Mouse (Mus musculus) heart, embryonic 14.5 days (tissue): ENCODE data around the gene Dpf1. TPM values are rescaled to one million over a fixed set of nuclear protein-coding genes. Genes with fewer than 3 reads are reported as not detected.
A peak's percentile ranks its signal among the peaks of the same experiment; 100 is the strongest.

Experiments used
- ATAC-seq: fragments of 200-750 bp; cut with Nextera tagmentation; 2 replicates; pipeline ENCODE4 v1.8.0; 2017; ENCODE audit warnings: low read depth, moderate TSS enrichment; ENCODE audit not compliant: insufficient number of reproducible peaks, insufficient read depth, low FRiP score
- H3K27ac ChIP-seq, 2 experiments: fragments of 200-500 bp in 1 of 2; fragments of 300-500 bp in 1 of 2; sonication (generic) in 1 of 2; replicated peaks in 1 of 2; 2 replicates each; pipeline ENCODE4 v1.5.1; 2012 to 2014; ENCODE audit warnings: low read depth in 2 of 2, low read length in 2 of 2, control low read depth in 1 of 2, mild to moderate bottlenecking in 1 of 2, mixed read lengths in 1 of 2; ENCODE audit not compliant: control insufficient read depth in 1 of 2, insufficient read depth in 1 of 2
- H3K27me3 ChIP-seq: fragments of 300-500 bp; sonication (generic); 2 replicates; pipeline ENCODE4 v1.6.1; 2014; ENCODE audit warnings: mild to moderate bottlenecking, low read length, control low read depth; ENCODE audit not compliant: control insufficient read depth, insufficient read depth
- H3K36me3 ChIP-seq: fragments of 300-500 bp; sonication (generic); 2 replicates; pipeline ENCODE4 v1.6.1; 2014; ENCODE audit warnings: mild to moderate bottlenecking, control low read depth, low read length, mixed read lengths; ENCODE audit not compliant: control insufficient read depth, insufficient read depth
- H3K4me1 ChIP-seq, 2 experiments: fragments of 200-500 bp in 1 of 2; fragments of 300-500 bp in 1 of 2; sonication (generic) in 1 of 2; 2 replicates each; pipeline ENCODE4 v1.6.1; 2012 to 2014; ENCODE audit warnings: low read length in 2 of 2, control low read depth in 1 of 2, mixed read lengths in 1 of 2; ENCODE audit not compliant: control insufficient read depth in 2 of 2, insufficient read depth in 2 of 2
- H3K4me2 ChIP-seq: fragments of 300-500 bp; sonication (generic); 2 replicates; pipeline ENCODE4 v1.6.1; 2014; ENCODE audit warnings: mild to moderate bottlenecking, low read length
- H3K4me3 ChIP-seq, 2 experiments: fragments of 200-500 bp in 1 of 2; fragments of 300-500 bp in 1 of 2; sonication (generic) in 1 of 2; 2 replicates each; pipeline ENCODE4 v1.5.1; 2012 to 2014; ENCODE audit warnings: low read length in 2 of 2, mild to moderate bottlenecking in 2 of 2, control low read depth in 1 of 2, low read depth in 1 of 2, moderate library complexity in 1 of 2; ENCODE audit not compliant: control insufficient read depth in 1 of 2, insufficient read depth in 1 of 2
- H3K9ac ChIP-seq: fragments of 300-500 bp; sonication (generic); 2 replicates; pipeline ENCODE4 v1.6.1; 2014; ENCODE audit warnings: mild to moderate bottlenecking, low read length
- H3K9me3 ChIP-seq: fragments of 300-500 bp; sonication (generic); 2 replicates; pipeline ENCODE4 v1.6.1; 2016; ENCODE audit warnings: low read length, control low read depth; ENCODE audit not compliant: control insufficient read depth
- WGBS: fragments of 180-500 bp; shearing (Covaris S2); extraction: QIAGEN DNeasy Blood & Tissue Kit; methylation state at CpG from one replicate; pipeline ENCODE4 v1.1.7; 2014; 5-methylcytosine and 5-hydroxymethylcytosine counted together
- polyA plus RNA-seq: library from polyadenylated mRNA; unstranded; fragments of >200 nt; fragmentation: Nextera tagmentation; extraction: Ambion mirVana; gene quantifications from 2 replicates; pipeline ENCODE4 v1.2.1, GENCODE M21; 2014

Dpf1 gene
- polyA plus RNA-seq = 0.54 and 1.5 TPM in 2 replicates

DNA sequence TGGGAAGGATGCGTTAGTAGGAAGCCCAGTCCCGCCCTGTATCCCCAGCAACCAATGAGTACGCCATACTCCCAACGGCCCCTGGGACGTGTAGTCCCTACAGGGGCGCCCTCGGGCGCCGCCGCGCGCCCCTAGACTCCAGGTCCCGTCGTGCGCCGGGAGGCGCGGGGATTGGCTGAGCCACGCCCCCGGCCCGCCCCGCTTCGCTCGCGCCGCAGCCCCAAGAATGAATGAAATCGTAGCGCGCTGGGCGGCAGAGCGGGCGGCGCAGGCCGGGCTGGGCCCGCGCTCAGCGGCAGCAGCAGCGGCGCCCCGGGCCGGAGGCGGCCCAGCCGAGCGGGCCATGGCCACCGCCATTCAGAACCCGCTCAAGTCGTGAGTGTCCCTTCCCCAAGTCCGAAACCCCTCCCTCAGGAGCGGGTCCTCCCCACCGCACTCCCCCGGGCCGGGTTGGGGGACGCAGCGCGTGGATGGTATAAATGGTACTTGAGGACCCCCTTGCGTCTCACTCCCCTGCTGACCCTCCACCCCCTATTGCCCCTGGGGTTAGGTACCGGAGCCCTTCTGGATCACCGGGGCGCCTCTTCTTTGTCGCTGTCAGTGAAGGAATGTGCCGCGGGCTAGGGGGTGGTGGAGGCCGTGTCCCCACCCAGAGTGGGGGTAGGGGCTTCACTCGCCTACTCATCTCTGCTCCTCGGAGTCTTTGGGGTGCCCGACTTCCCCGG lies at the start of gene Dpf1:
Dpf1 (plus strand) TSS at position 214 of the 725 bp plus-strand sequence.
- Histone ChIP-seq H3K4me2 (peak within 1 kb of the TSS; percentile 83), H3K4me1 (peaks cover 10 to 21% of the 10 kb centered on the region in 2 experiments; a peak in 3 of 4 replicates), H3K9me3 (peaks cover 5% of the 10 kb centered on the region), H3K4me3 (peak within 1 kb of the TSS; percentile 47 to 48), H3K9ac (peak within 1 kb of the TSS; percentile 44), H3K27me3 (peaks cover 67% of the 10 kb centered on the region), H3K27ac (no peak within 1 kb of the TSS), H3K36me3 (no peaks in the 10 kb centered on the region)
- 1% methylated on average over 66 of the region's 67 CpGs for WGBS
- ATAC-seq = peak; percentile 56; the same call in 1 of the 2 replicates

GRCm38 (mm10) chr7:29255875-29256274 lies 47.9 kb upstream of the Dpf1 start:
- Histone ChIP-seq H3K27me3 (no peaks in the 10 kb centered on the region), H3K36me3 (peaks cover 13% of the 10 kb centered on the region), H3K9ac (no peak overlapping the region), H3K27ac (no peak overlapping the region), H3K4me3 (no peak overlapping the region), H3K4me2 (no peak overlapping the region), H3K4me1 (peaks cover 7 to 18% of the 10 kb centered on the region in 2 experiments; a peak in 3 of 4 replicates), H3K9me3 (no peaks in the 10 kb centered on the region)
- WGBS = 82% methylated on average over 4 of the region's 4 CpGs
- no peak for ATAC-seq

DNA sequence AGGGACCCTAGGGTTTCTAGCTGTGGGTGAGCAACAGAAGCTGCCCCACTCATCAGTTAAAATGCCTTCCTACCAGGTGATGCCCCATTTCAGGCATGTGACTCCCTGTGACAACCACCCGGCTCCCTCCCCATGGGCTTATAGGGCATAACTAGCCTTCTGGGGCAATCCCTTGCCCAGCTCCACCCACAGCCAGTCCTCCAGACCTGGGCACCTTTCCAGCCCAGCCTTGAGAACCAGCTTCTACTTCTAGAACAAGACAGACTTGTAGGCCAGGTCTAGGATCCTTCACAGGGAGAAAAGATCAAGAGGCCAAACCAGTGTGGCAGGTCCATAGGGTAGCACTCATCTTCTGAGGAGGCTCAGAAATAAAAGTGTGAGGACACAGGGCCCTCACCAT lies 46.4 kb upstream of the Dpf1 start:
- H3K36me3 ChIP-seq = peaks cover 13% of the 10 kb centered on the region
- peaks cover 10 to 21% of the 10 kb centered on the region in 2 experiments; a peak in 3 of 4 replicates for H3K4me1 ChIP-seq
- H3K9ac ChIP-seq = no peak overlapping the region
- H3K27me3 ChIP-seq = no peaks in the 10 kb centered on the region
- no peak for ATAC-seq
- peak overlapping the region in 1 of 2 experiments; percentile 45; a peak in 2 of 4 replicates for H3K27ac ChIP-seq
- no peaks in the 10 kb centered on the region for H3K9me3 ChIP-seq
- H3K4me2 ChIP-seq = no peak overlapping the region
- WGBS = 71% methylated on average over 1 of the region's 1 CpGs
- H3K4me3 ChIP-seq = no peak overlapping the region

DNA sequence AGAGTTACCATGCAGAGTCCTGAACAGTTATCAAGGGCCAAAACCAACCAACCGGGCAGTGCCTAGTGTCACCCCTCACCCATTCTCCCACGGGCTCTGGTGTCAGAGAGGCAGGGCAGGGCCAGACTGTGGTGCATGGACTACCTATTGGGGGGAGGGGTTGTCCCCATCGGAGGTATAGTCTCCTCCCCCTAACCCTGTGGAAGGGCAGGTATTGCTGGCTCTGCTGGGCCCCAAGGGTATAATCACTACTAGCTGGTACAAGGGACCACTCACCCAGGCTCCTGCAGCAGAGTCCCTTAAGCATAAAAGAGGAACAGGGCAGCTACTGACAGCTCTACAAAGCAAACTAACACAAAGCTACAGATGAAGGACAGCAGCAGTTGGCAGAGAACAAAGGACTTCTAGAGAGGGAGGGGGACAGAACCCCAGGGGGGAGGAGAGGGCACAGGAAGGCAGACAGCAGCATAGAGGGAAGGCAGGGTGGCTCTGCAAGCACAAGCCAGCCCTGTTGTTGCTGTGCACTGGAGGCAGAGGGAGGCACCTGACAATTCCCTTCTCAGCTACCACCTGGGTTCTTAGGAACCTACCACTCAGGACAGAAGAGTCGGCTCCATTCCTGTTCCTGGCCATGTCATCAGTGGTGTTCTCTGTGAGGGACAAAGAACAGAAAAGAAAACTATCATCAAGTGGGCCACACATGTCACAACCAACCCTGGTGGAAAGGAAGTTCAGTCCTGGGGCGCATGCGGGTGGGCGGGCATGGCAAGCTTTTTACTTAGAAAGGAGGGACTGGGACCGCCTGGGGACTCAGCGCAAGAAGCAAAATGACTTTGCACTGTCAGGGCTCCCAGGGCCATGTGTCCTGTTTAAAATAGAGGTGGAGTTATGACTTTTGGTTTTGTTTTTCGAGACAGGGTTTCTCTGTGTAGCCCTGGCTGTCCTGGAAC lies 43.7 kb upstream of the Dpf1 start:
- WGBS = 77% methylated on average over 10 of the region's 10 CpGs
- no peak for ATAC-seq
- peaks cover 13 to 24% of the 10 kb centered on the region in 2 experiments; a peak in 3 of 4 replicates for H3K4me1 ChIP-seq
- H3K27me3 ChIP-seq = no peaks in the 10 kb centered on the region
- H3K9me3 ChIP-seq = no peaks in the 10 kb centered on the region
- no peak overlapping the region for H3K9ac ChIP-seq
- peaks cover 13% of the 10 kb centered on the region for H3K36me3 ChIP-seq
- no peak overlapping the region for H3K4me3 ChIP-seq
- H3K27ac ChIP-seq = no peak overlapping the region
- no peak overlapping the region for H3K4me2 ChIP-seq

DNA sequence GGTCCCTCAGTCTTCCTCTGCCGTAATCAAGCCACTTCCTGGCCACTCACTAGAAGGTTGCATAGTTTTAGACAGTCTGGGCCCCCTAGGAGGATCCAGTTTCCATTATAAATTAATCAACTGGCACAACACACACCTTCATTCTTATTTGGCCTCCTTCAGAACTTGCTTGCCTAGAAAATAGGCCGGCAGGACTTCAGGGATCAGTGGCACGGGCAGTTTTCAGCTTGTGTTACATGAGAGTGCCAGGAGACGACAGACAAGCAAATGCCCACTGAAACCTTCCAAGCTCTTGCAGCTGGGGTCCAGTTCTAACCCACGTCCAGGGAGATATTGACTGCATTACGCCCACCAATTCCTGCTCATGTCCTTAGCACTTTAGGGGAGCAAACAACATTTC lies 41.6 kb upstream of the Dpf1 start:
- no peak for ATAC-seq
- Histone ChIP-seq H3K36me3 (peaks cover 11% of the 10 kb centered on the region), H3K9me3 (no peaks in the 10 kb centered on the region), H3K9ac (peak overlapping the region; percentile 16; the same call in 1 of the 2 replicates), H3K4me1 (peaks cover 14 to 28% of the 10 kb centered on the region in 2 experiments; a peak in 3 of 4 replicates), H3K4me3 (no peak overlapping the region), H3K4me2 (no peak overlapping the region), H3K27ac (peak overlapping the region in 1 of 2 experiments; percentile 27; a peak in 1 of 4 replicates), H3K27me3 (no peaks in the 10 kb centered on the region)
- 64% methylated on average over 6 of the region's 6 CpGs for WGBS

GRCm38 (mm10) chr7:29263831-29264230 lies 39.9 kb upstream of the Dpf1 start:
- Histone ChIP-seq H3K4me1 (peaks cover 11 to 23% of the 10 kb centered on the region in 2 experiments; a peak in 3 of 4 replicates), H3K9me3 (no peaks in the 10 kb centered on the region), H3K27me3 (no peaks in the 10 kb centered on the region), H3K4me2 (no peak overlapping the region), H3K4me3 (no peak overlapping the region), H3K36me3 (0 out of 2 replicates have a peak, but pooled peaks cover 3% of the 10 kb centered on the region), H3K9ac (no peak overlapping the region), H3K27ac (no peak overlapping the region)
- WGBS = 84% methylated on average over 3 of the region's 3 CpGs
- ATAC-seq = no peak

DNA sequence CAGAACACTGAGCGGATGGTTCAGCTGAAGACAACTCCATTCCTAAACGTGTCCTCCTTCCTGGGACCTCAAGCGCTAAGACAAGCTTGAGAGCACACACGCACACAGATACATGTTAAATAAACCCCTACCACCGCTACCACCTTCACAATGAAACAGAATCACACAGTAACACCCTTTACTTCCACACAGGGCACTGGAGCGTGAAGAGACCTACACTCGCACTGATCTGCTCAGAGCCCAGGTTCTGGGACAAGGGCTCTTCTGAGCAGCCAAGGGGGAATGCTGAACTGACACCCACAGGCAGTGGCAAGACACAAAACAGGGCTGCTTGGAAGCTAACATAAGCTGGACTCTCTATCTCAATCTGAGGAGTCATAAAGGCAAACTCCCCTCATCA lies 38.1 kb upstream of the Dpf1 start:
- Histone ChIP-seq H3K9ac (no peak overlapping the region), H3K9me3 (no peaks in the 10 kb centered on the region), H3K27ac (no peak overlapping the region), H3K36me3 (no peaks in the 10 kb centered on the region), H3K4me2 (no peak overlapping the region), H3K27me3 (no peaks in the 10 kb centered on the region), H3K4me3 (no peak overlapping the region), H3K4me1 (peaks cover 11 to 16% of the 10 kb centered on the region in 2 experiments; a peak in 3 of 4 replicates)
- 75% methylated on average over 7 of the region's 7 CpGs for WGBS
- ATAC-seq = no peak
